Mouse (Mus musculus) small intestine, adult 2 months (tissue): Measurements from ENCODE around the gene Kcnmb3.

ENCODE experiments used
- CTCF ChIP-seq: fragments of 200-500 bp; IDR thresholded peaks from 2 replicates; pipeline ENCODE4 v1.5.1; 2012; ENCODE audit warnings: low read depth, mild to moderate bottlenecking, control low read depth, inconsistent platforms, low read length, moderate library complexity, mixed read lengths; ENCODE audit not compliant: insufficient replicate concordance, insufficient read length; ENCODE audit errors: extremely low read depth
- POLR2A ChIP-seq: fragments of 200-500 bp; IDR thresholded peaks from 2 replicates; pipeline ENCODE4 v1.6.1; 2012; ENCODE audit warnings: low read depth, mild to moderate bottlenecking, control low read depth, inconsistent platforms, low read length, moderate library complexity

DNA sequence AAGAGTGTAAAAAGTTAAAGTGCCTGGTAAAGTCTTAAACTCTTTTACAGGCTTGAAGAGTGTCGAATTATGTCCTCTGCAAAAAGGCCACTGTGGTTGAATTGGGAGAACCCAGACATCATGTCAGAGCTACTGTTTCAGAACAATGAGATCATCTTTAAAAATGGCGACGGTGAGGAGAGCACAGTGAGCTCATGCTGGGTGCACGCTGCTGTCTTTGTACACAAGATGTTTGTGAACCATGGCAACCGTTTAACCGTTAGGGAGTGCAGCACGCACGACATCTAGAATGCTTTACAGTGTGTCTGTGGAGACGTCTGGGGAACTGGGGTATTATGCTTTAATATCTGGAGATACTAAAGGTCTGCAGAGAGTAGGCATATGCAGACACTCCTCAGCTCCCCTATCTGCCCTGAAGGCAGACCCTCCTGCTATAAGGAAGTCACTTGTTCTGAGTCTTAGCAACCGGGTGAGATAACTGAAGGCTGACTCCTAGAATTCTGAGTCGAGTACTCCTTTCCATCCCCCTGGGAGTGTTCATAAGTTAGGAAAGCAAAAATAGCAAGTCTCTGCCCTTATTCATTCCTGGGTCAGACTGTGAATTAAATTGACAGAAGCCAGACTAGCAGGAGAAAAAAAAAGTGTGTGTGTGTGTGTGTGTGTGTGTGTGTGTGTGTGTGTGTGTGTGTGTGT, 37.6 kb downstream of the Kcnmb3 start:
- TF ChIP-seq CTCF (no peak), POLR2A (no peak)
